Mouse (Mus musculus) MEL (cell line): ENCODE measurements around the gene Ddx3y. TPM values are rescaled to one million over a fixed set of nuclear protein-coding genes. Genes with fewer than 3 reads are reported as not detected.

Experiments
- DNase-seq: peaks from one replicate; pipeline ENCODE4 v3.0.0; 2011; ENCODE audit warnings: low read depth, low spot score
- H3K27ac ChIP-seq: 2 replicates; pipeline ENCODE4 v1.5.1; 2012; ENCODE audit warnings: low read depth, mild to moderate bottlenecking, control low read depth, low read length, moderate library complexity; ENCODE audit not compliant: control insufficient read depth
- H3K27me3 ChIP-seq, 2 experiments: fragments of 150-350 bp in 1 of 2; sonication (generic) in 1 of 2; 2 replicates each; pipeline ENCODE4 v1.6.1; 2012; ENCODE audit warnings: low read length in 2 of 2, mild to moderate bottlenecking in 2 of 2, improper control_type of control experiment in 1 of 2, moderate library complexity in 1 of 2; ENCODE audit not compliant: insufficient read depth in 2 of 2, control insufficient read depth in 1 of 2
- H3K36me3 ChIP-seq, 2 experiments: 2 replicates each; pipeline ENCODE4 v1.6.1; 2012 to 2014; ENCODE audit warnings: low read length in 2 of 2, improper control_type of control experiment in 1 of 2, inconsistent platforms in 1 of 2, mild to moderate bottlenecking in 1 of 2; ENCODE audit not compliant: insufficient read depth in 2 of 2, control insufficient read depth in 1 of 2
- H3K4me1 ChIP-seq, 2 experiments: fragments of 150-350 bp in 1 of 2; sonication (generic) in 1 of 2; 2 replicates each; pipeline ENCODE4 v1.6.1; 2012; ENCODE audit warnings: low read length in 2 of 2, improper control_type of control experiment in 1 of 2, mild to moderate bottlenecking in 1 of 2; ENCODE audit not compliant: insufficient read depth in 2 of 2, control insufficient read depth in 1 of 2
- H3K4me3 ChIP-seq, 2 experiments: fragments of 150-350 bp in 1 of 2; sonication (generic) in 1 of 2; 2 replicates each; pipeline ENCODE4 v1.5.1; 2012; ENCODE audit warnings: low read depth in 2 of 2, low read length in 2 of 2, mild to moderate bottlenecking in 2 of 2, moderate library complexity in 2 of 2, control low read depth in 1 of 2, improper control_type of control experiment in 1 of 2; ENCODE audit not compliant: control insufficient read depth in 1 of 2, insufficient read depth in 1 of 2
- H3K79me2 ChIP-seq: 2 replicates; pipeline ENCODE4 v1.6.1; 2012; ENCODE audit warnings: mild to moderate bottlenecking, low read length, moderate library complexity; ENCODE audit not compliant: control insufficient read depth, poor library complexity, insufficient read depth
- H3K9ac ChIP-seq: 2 replicates; pipeline ENCODE4 v1.6.1; 2012; ENCODE audit warnings: low read depth, mild to moderate bottlenecking, control low read depth, low read length, moderate library complexity; ENCODE audit not compliant: control insufficient read depth, poor library complexity, severe bottlenecking
- H3K9me3 ChIP-seq: fragments of 150-350 bp; sonication (generic); replicated peaks from 2 replicates; pipeline ENCODE4 v1.6.1; 2012; ENCODE audit warnings: mild to moderate bottlenecking, low read length, improper control_type of control experiment, moderate library complexity; ENCODE audit not compliant: insufficient read depth
- CHD2 ChIP-seq: IDR thresholded peaks from 2 replicates; pipeline ENCODE4 v1.6.1; 2011; ENCODE audit warnings: low read length, improper control_type of control experiment
- CTCF ChIP-seq, 3 experiments: IDR thresholded peaks in 2 of 3; conservative IDR thresholded peaks in 1 of 3; 2 replicates each; pipeline ENCODE4 v1.5.1; 2011 to 2012; ENCODE audit warnings: low read length in 3 of 3, low read depth in 2 of 3, mild to moderate bottlenecking in 2 of 3, improper control_type of control experiment in 1 of 3, inconsistent platforms in 1 of 3, mixed read lengths in 1 of 3, moderate library complexity in 1 of 3; ENCODE audit not compliant: control insufficient read depth in 1 of 3, insufficient read depth in 1 of 3, poor library complexity in 1 of 3, severe bottlenecking in 1 of 3
- ELF1 ChIP-seq: IDR thresholded peaks from 2 replicates; pipeline ENCODE4 v1.6.1; 2014; ENCODE audit warnings: low read depth, mild to moderate bottlenecking, inconsistent platforms, low read length, improper control_type of control experiment, moderate library complexity
- EP300 ChIP-seq, 2 experiments: IDR thresholded peaks; 2 replicates each; pipeline ENCODE4 v1.6.1; 2011; ENCODE audit warnings: improper control_type of control experiment in 2 of 2, low read length in 2 of 2, low read depth in 1 of 2, mild to moderate bottlenecking in 1 of 2
- ETS1 ChIP-seq: IDR thresholded peaks from 2 replicates; pipeline ENCODE4 v1.6.1; 2012; ENCODE audit warnings: low read depth, mild to moderate bottlenecking, inconsistent platforms, low read length, improper control_type of control experiment, moderate library complexity
- GABPA ChIP-seq: IDR thresholded peaks from 2 replicates; pipeline ENCODE4 v1.6.1; 2012; ENCODE audit warnings: low read depth, mild to moderate bottlenecking, inconsistent platforms, low read length, improper control_type of control experiment, moderate library complexity
- GATA1 ChIP-seq: IDR thresholded peaks from 2 replicates; pipeline ENCODE4 v1.6.1; 2011; ENCODE audit warnings: low read depth, low read length, improper control_type of control experiment
- JUND ChIP-seq: IDR thresholded peaks from 2 replicates; pipeline ENCODE4 v1.6.1; 2011; ENCODE audit warnings: low read depth, mild to moderate bottlenecking, improper control_type of control experiment, low read length
- KAT2A ChIP-seq: conservative IDR thresholded peaks from 2 replicates; pipeline ENCODE4 v1.6.1; 2012; ENCODE audit warnings: low read depth, low read length, improper control_type of control experiment, inconsistent platforms
- MAFK ChIP-seq: IDR thresholded peaks from 2 replicates; pipeline ENCODE4 v1.6.1; 2011; ENCODE audit warnings: low read depth, mild to moderate bottlenecking, low read length, improper control_type of control experiment, borderline replicate concordance
- MAX ChIP-seq: IDR thresholded peaks from 2 replicates; pipeline ENCODE4 v1.6.1; 2011; ENCODE audit warnings: low read length, improper control_type of control experiment
- MAZ ChIP-seq: IDR thresholded peaks from 2 replicates; pipeline ENCODE4 v1.6.1; 2012; ENCODE audit warnings: low read depth, mild to moderate bottlenecking, inconsistent platforms, low read length, improper control_type of control experiment
- MYB ChIP-seq: IDR thresholded peaks from 2 replicates; pipeline ENCODE4 v1.6.1; 2011; ENCODE audit warnings: mild to moderate bottlenecking, low read depth, low read length, improper control_type of control experiment
- NELFE ChIP-seq: IDR thresholded peaks from 2 replicates; pipeline ENCODE4 v1.6.1; 2011; ENCODE audit warnings: low read depth, low read length, improper control_type of control experiment
- RAD21 ChIP-seq: IDR thresholded peaks from 2 replicates; pipeline ENCODE4 v1.6.1; 2011; ENCODE audit warnings: mild to moderate bottlenecking, low read depth, low read length, improper control_type of control experiment
- SIN3A ChIP-seq: IDR thresholded peaks from 2 replicates; pipeline ENCODE4 v1.6.1; 2012; ENCODE audit warnings: low read length, improper control_type of control experiment, inconsistent platforms
- TBP ChIP-seq: IDR thresholded peaks from 2 replicates; pipeline ENCODE4 v1.8.0; 2011; ENCODE audit warnings: low read depth, low read length, improper control_type of control experiment
- USF1 ChIP-seq: IDR thresholded peaks from 2 replicates; pipeline ENCODE4 v1.6.1; 2014; ENCODE audit warnings: low read depth, mild to moderate bottlenecking, inconsistent platforms, low read length, improper control_type of control experiment, moderate library complexity
- ZC3H11A ChIP-seq: IDR thresholded peaks from 2 replicates; pipeline ENCODE4 v1.6.1; 2012; ENCODE audit warnings: low read depth, mild to moderate bottlenecking, inconsistent platforms, low read length, improper control_type of control experiment
- ZKSCAN1 ChIP-seq: IDR thresholded peaks from 2 replicates; pipeline ENCODE4 v1.6.1; 2012; ENCODE audit warnings: low read depth, mild to moderate bottlenecking, inconsistent platforms, low read length, improper control_type of control experiment, moderate library complexity
- ZMIZ1 ChIP-seq: IDR thresholded peaks from 2 replicates; pipeline ENCODE4 v1.6.1; 2012; ENCODE audit warnings: low read depth, mild to moderate bottlenecking, inconsistent platforms, low read length, improper control_type of control experiment, moderate library complexity
- polyA plus RNA-seq, 2 experiments: library from polyadenylated mRNA; stranded (reverse) in 1 of 2; unstranded in 1 of 2; fragments of >175 nt in 1 of 2; fragments of >200 nt in 1 of 2; gene quantifications; 2 replicates each; pipeline versions ENCODE4 v1.2.1 to v1.2.4; 2012; ENCODE audit warnings: low replicate concordance in 2 of 2, low read depth in 1 of 2; ENCODE audit not compliant: insufficient read length in 2 of 2, insufficient read depth in 1 of 2, missing spikeins in 1 of 2
- total RNA-seq: library from RNA; depleted of rRNA; stranded (reverse); fragments of 300-350 nt; gene quantifications from 2 replicates; pipeline ENCODE4 v1.2.3, GENCODE M21; 2012

Ddx3y gene
- total and polyA plus RNA-seq, 3 experiments: 26.6 to 48.5 TPM; not detected in 1

DNA sequence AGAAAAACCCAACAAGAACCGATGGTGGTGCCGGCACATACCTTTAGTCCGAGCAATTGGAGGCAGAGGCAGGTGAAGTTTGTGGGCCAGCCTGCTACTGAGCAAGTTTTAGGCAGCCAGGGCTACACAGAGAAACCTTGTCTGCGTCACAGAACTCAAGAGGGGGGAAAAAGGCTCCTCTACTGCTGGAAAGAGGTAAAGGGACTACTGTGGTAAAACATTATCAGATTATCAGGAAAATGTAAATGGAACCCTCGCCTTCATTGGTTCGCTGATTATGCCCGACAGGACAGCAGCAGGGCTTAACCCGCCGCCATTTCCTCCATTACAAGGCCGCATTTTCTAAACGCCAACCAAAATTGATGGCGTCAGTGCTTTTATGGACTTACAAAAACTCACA, 694 bp downstream of the Ddx3y start:
- Histone ChIP-seq H3K4me1 (no peaks in the 10 kb centered on the region), H3K9ac (peak overlapping the region; percentile 74), H3K36me3 (peaks cover 12 to 37% of the 10 kb centered on the region in 2 experiments), H3K79me2 (peaks cover 15% of the 10 kb centered on the region), H3K27ac (peak overlapping the region; percentile 88), H3K27me3 (no peaks in the 10 kb centered on the region), H3K4me3 (peak overlapping the region; percentile 91 to 98), H3K9me3 (no peaks in the 10 kb centered on the region)
- DNase-seq: peak; percentile 88
- TF ChIP-seq JUND (no peak), MAZ (no peak), RAD21 (no peak), KAT2A (no peak), ELF1 (no peak), MAFK (no peak), NELFE (no peak), TBP (no peak), ZKSCAN1 (no peak), MAX (no peak), CHD2 (no peak), ETS1 (no peak), SIN3A (no peak), USF1 (no peak), ZMIZ1 (no peak)

DNA sequence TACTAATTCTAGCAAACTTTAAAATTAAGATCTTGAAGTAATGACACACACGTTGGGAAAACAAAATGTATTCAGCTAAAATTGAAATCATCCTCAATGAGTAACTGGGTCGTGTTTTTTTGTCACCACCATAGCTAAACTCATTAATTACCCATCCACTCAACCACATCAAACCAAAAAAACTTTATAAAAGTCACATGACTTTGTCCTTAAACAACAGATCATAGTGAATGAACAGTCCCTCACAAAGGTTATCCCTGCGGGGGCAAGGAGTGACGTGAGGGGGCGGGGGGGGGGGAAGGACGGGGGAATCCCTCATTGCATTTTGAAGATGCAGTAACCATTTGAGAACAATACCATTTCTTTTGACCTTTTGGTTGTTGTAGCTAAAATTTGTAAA, 40.3 kb downstream of the Ddx3y start:
- Histone ChIP-seq H3K4me1 (peaks cover 2 to 5% of the 10 kb centered on the region in 2 experiments; a peak in 2 of 4 replicates), H3K27ac (no peak overlapping the region), H3K79me2 (peaks cover 19% of the 10 kb centered on the region), H3K36me3 (peaks cover 1 to 15% of the 10 kb centered on the region in 2 experiments; a peak in 2 of 4 replicates), H3K9me3 (no peaks in the 10 kb centered on the region), H3K4me3 (peak overlapping the region in 1 of 2 experiments; percentile 51; a peak in 3 of 4 replicates), H3K27me3 (no peaks in the 10 kb centered on the region), H3K9ac (peak overlapping the region; percentile 52)
- TF ChIP-seq GATA1: no peak
- TF ChIP-seq TBP: no peak
- no peak for TF ChIP-seq EP300 (IDR thresholded peaks at IDR 0.05; ENCODE audit: low read depth in 1 of 2, low read length in 2 of 2)
- no peak for TF ChIP-seq ZC3H11A
- TF ChIP-seq GABPA: no peak
- no peak for TF ChIP-seq MYB
- no peak for TF ChIP-seq CTCF (IDR thresholded peaks at IDR 0.05 in 2 of 3, conservative IDR thresholded peaks at IDR 0.05 in 1 of 3; ENCODE audit: control insufficient read depth in 1 of 3, insufficient read depth in 1 of 3, low read depth in 2 of 3, low read length in 3 of 3, poor library complexity in 1 of 3, severe bottlenecking in 1 of 3)
- TF ChIP-seq USF1: no peak
- DNase-seq: no peak
